Mouse (Mus musculus) midbrain, postnatal 0 days (tissue): ENCODE measurements around the gene Xpo4. TPM values are rescaled to one million over a fixed set of nuclear protein-coding genes. Genes with fewer than 3 reads are reported as not detected.

Experiments used
- ATAC-seq: fragments of 200-750 bp; cut with Nextera tagmentation; 2 replicates; pipeline ENCODE4 v1.8.0; 2017; ENCODE audit warnings: moderate number of reproducible peaks, mild to moderate bottlenecking, moderate TSS enrichment, moderate library complexity; ENCODE audit not compliant: low FRiP score
- DNase-seq: peaks from one replicate; pipeline ENCODE4 v3.0.0-alpha.2; 2015; ENCODE audit warnings: low spot score
- H3K27ac ChIP-seq: fragments of 300-500 bp; sonication (generic); 2 replicates; pipeline ENCODE4 v1.5.1; 2014; ENCODE audit warnings: low read depth, mild to moderate bottlenecking, low read length, mixed read lengths
- H3K27me3 ChIP-seq: fragments of 300-500 bp; sonication (generic); 2 replicates; pipeline ENCODE4 v1.6.1; 2014; ENCODE audit warnings: low read length, control low read depth, mixed read lengths; ENCODE audit not compliant: insufficient read depth
- H3K36me3 ChIP-seq: fragments of 300-500 bp; sonication (generic); 2 replicates; pipeline ENCODE4 v1.6.1; 2014; ENCODE audit warnings: low read length, control low read depth, mixed read lengths; ENCODE audit not compliant: insufficient read depth
- H3K4me1 ChIP-seq: fragments of 300-500 bp; sonication (generic); 2 replicates; pipeline ENCODE4 v1.6.1; 2014; ENCODE audit warnings: mild to moderate bottlenecking, control low read depth, antibody characterized with exemption, low read length, mixed read lengths; ENCODE audit not compliant: insufficient read depth
- H3K4me2 ChIP-seq: fragments of 300-500 bp; sonication (generic); 2 replicates; pipeline ENCODE4 v1.6.1; 2014; ENCODE audit warnings: low read depth, mild to moderate bottlenecking, low read length, mixed read lengths; ENCODE audit not compliant: poor library complexity, severe bottlenecking
- H3K4me3 ChIP-seq: fragments of 300-500 bp; sonication (generic); 2 replicates; pipeline ENCODE4 v1.5.1; 2014; ENCODE audit warnings: low read depth, mild to moderate bottlenecking, low read length, moderate library complexity
- H3K9ac ChIP-seq: fragments of 300-500 bp; sonication (generic); replicated peaks from 2 replicates; pipeline ENCODE4 v1.6.1; 2014; ENCODE audit warnings: mild to moderate bottlenecking, low read length, moderate library complexity, mixed read lengths; ENCODE audit not compliant: poor library complexity, severe bottlenecking
- H3K9me3 ChIP-seq: fragments of 300-500 bp; sonication (generic); 2 replicates; pipeline ENCODE4 v1.6.1; 2016; ENCODE audit warnings: low read length, control low read depth
- CTCF ChIP-seq: IDR thresholded peaks from 2 replicates; pipeline ENCODE4 v1.5.1; 2016; ENCODE audit warnings: antibody characterized with exemption, mild to moderate bottlenecking
- WGBS: fragments of 180-500 bp; shearing (Covaris S2); extraction: QIAGEN DNeasy Blood & Tissue Kit; methylation state at CpG from one replicate; pipeline ENCODE4 v1.1.7; 2014; 5-methylcytosine and 5-hydroxymethylcytosine counted together
- polyA plus RNA-seq: library from polyadenylated mRNA; unstranded; fragments of >200 nt; fragmentation: Nextera tagmentation; extraction: Ambion mirVana; gene quantifications from 2 replicates; pipeline ENCODE4 v1.2.1, GENCODE M21; 2015
- total RNA-seq: library from RNA; depleted of rRNA; stranded (reverse); fragments of >200 nt; gene quantifications from 2 replicates; pipeline ENCODE4 v1.2.3, GENCODE M21; 2014

The Xpo4 gene
- total and polyA plus RNA-seq, 2 experiments from 2014 or later = 11.3 to 11.7 TPM

DNA sequence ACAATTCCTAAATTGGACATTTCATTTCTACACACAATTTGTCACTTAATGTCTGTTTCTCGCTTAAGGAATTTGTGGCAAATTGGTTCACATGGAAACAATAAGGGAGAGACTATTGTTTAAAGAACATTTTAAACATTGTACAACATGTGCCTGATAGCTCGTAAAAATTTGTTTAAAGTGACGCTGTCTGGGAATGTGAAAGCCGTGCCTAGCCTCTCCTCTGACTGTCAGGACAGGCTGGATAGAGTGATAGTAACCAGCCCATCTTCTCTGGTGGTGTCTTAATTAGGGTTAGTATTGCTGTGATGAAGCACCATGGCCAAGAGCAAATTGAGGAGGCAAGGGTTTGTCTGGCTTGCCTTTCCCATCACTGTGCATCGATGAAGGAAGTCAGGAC lies 118.2 kb downstream of the Xpo4 start:
- 84% methylated on average over 5 of the region's 5 CpGs for WGBS
- ATAC-seq = no peak

DNA sequence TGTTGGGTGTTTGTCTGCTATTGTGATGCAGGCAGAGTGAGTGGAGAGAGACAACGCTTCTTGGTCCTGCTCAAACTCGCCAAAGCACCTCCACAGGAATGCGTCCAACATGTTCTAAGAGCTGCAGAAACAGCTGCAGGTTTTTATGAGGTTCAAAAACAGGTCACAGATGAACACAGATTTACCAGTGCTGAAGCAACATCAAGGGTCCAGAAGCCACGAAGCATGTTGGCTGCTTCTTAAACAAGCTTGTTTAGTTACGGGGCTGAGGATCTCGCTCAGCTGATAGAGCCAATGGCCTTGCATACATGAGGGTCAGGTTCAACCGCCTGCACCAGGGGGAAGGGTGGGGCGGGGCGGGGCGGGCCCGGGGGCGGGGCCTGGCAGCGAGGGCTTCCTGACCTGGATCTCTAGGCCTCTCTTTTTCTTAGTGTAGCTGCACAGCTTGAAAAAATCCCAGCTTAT lies 118.6 kb downstream of the Xpo4 start:
- no peak for ATAC-seq
- no peaks in the 10 kb centered on the region for H3K27me3 ChIP-seq
- H3K27ac ChIP-seq = no peak overlapping the region
- H3K9me3 ChIP-seq = no peaks in the 10 kb centered on the region
- peaks cover 21% of the 10 kb centered on the region for H3K36me3 ChIP-seq
- 27% methylated on average over 13 of the region's 13 CpGs for WGBS
- no peak overlapping the region for H3K4me2 ChIP-seq
- no peak overlapping the region for H3K4me3 ChIP-seq
- DNase-seq = no peak
- no peak overlapping the region for H3K9ac ChIP-seq
- no peak for TF ChIP-seq CTCF
- H3K4me1 ChIP-seq = no peaks in the 10 kb centered on the region

More for the DNA sequence above, 118.2 kb downstream of the Xpo4 start:
- Histone ChIP-seq H3K9ac (no peak overlapping the region), H3K27ac (no peak overlapping the region), H3K4me2 (no peak overlapping the region), H3K4me3 (no peak overlapping the region), H3K9me3 (no peaks in the 10 kb centered on the region), H3K36me3 (peaks cover 21% of the 10 kb centered on the region), H3K27me3 (no peaks in the 10 kb centered on the region), H3K4me1 (no peaks in the 10 kb centered on the region)
- no peak for DNase-seq
- TF ChIP-seq CTCF = no peak

DNA sequence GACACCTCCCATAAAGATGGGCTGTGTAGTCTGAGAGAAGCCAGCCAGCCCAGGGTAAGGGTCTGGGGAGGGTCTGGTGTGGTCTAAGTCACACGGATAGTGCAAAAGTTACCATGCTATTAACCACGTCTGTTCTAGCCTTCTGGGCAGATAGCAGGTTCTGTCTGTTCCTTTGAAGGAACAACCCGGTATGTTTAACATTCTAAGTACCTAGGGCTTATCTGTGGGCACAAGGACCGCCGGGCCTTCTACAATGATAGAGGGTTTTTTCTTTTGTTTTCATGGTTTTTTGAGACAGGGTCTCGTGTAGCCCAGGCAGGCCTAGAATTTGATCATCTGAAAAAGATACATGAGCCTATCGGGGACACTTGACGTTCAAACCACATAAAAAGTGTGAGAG lies 119.1 kb downstream of the Xpo4 start:
- Histone ChIP-seq H3K4me3 (no peak overlapping the region), H3K27me3 (no peaks in the 10 kb centered on the region), H3K27ac (no peak overlapping the region), H3K4me1 (no peaks in the 10 kb centered on the region), H3K36me3 (peaks cover 21% of the 10 kb centered on the region), H3K9ac (no peak overlapping the region), H3K9me3 (no peaks in the 10 kb centered on the region), H3K4me2 (no peak overlapping the region)
- TF ChIP-seq CTCF = no peak
- DNase-seq (no peak), ATAC-seq (no peak)
- 85% methylated on average over 8 of the region's 8 CpGs for WGBS

DNA sequence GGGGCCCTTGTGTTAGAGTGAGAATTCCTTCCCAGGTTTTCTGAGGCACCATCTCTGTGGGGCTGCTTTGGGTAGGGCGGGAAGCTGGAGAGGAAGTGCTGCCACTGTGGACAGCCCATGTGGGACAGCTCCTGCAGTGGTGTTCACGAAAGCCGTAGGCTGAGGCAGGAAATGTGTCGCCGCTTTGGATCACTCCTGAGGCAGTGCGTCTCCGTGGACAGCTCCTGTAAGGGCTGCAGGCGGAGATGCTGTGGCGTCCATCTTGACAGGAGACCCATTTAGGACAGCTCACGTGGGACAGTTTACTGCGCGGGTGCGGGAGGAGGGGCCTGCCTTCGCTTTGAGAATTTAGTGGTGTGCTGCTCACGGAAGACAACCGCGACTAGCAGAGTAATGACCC lies 119.7 kb downstream of the Xpo4 start:
- peaks cover 21% of the 10 kb centered on the region for H3K36me3 ChIP-seq
- DNase-seq (no peak), ATAC-seq (no peak)
- no peak overlapping the region for H3K27ac ChIP-seq
- H3K9ac ChIP-seq = no peak overlapping the region
- no peak overlapping the region for H3K4me2 ChIP-seq
- no peaks in the 10 kb centered on the region for H3K9me3 ChIP-seq
- no peaks in the 10 kb centered on the region for H3K27me3 ChIP-seq
- H3K4me1 ChIP-seq = no peaks in the 10 kb centered on the region
- 84% methylated on average over 17 of the region's 17 CpGs for WGBS
- no peak overlapping the region for H3K4me3 ChIP-seq
- TF ChIP-seq CTCF = no peak

DNA sequence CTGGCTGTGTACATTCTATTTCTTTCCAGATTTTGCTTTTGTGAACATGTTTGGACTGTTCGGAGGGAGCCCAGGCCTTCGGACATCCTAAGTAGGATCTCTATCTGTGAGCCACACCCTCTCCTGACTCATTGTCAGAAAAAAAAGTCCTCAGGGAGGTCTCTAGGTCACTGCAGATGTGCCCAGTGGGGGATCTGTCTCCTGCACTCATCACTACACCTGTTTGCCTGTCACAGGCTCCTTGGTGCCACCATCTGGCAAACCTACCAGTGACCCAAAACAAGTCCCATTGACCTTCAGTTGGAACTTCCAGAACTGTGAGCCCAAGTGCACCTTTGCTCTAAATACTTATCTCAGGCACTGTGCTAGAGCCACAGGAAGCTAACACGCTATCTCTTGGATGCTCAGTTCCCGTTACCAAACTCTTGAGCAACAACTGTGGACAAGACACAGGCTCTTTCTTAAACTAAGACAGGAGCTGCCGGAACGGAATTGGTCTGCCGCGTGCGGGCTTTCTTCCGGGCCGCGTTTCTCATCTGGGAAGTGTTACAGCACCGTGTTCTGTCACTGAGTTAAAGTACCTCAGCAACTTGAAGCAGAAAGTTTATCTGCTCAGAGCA lies 121.7 kb downstream of the Xpo4 start:
- no peak for TF ChIP-seq CTCF
- Histone ChIP-seq H3K9me3 (no peaks in the 10 kb centered on the region), H3K36me3 (peaks cover 12% of the 10 kb centered on the region), H3K4me3 (no peak overlapping the region), H3K27me3 (no peaks in the 10 kb centered on the region), H3K4me1 (no peaks in the 10 kb centered on the region), H3K9ac (no peak overlapping the region), H3K27ac (no peak overlapping the region), H3K4me2 (no peak overlapping the region)
- 93% methylated on average over 13 of the region's 13 CpGs for WGBS
- ATAC-seq (no peak), DNase-seq (no peak)

DNA sequence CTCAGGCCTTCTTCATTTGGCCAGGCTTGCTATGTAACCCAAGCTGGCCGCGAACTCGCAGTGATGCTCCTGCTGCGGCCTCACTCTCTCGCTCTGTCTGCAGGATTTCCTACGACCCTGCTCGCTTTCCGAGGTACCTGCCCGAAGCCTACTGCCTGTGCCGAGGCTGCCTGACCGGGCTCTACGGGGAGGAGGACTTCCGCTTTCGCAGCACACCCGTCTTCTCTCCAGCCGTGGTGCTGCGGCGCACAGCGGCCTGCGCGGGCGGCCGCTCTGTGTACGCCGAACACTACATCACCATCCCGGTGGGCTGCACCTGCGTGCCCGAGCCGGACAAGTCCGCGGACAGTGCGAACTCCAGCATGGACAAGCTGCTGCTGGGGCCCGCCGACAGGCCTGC lies 123.0 kb downstream of the Xpo4 start:
- no peak overlapping the region for H3K4me3 ChIP-seq
- ATAC-seq = no peak
- TF ChIP-seq CTCF = no peak
- no peak overlapping the region for H3K4me2 ChIP-seq
- H3K4me1 ChIP-seq = peaks cover 5% of the 10 kb centered on the region; the same call in 1 of the 2 replicates
- H3K9me3 ChIP-seq = no peaks in the 10 kb centered on the region
- H3K9ac ChIP-seq = no peak overlapping the region
- H3K27me3 ChIP-seq = no peaks in the 10 kb centered on the region
- 50% methylated on average over 34 of the region's 34 CpGs for WGBS
- no peak for DNase-seq
- no peak overlapping the region for H3K27ac ChIP-seq
- H3K36me3 ChIP-seq = peaks cover 12% of the 10 kb centered on the region
